Mouse (Mus musculus) embryonic facial prominence, embryonic 15.5 days (tissue): ENCODE measurements at regions not wholly inside any gene's neighbourhood (a gene's known extent, or its start where the extent isn't known, plus 50 kb on each side); places are given as distances from the start of the nearest gene placed in this dataset.

Experiments used
- ATAC-seq: fragments of 200-750 bp; cut with Nextera tagmentation; 2 replicates; pipeline ENCODE4 v1.8.0; 2017; ENCODE audit warnings: low read depth, moderate TSS enrichment; ENCODE audit not compliant: insufficient number of reproducible peaks, low FRiP score, low TSS enrichment
- H3K27ac ChIP-seq: fragments of 300-500 bp; sonication (generic); replicated peaks from 2 replicates; pipeline ENCODE4 v1.5.1; 2015; ENCODE audit warnings: mild to moderate bottlenecking, inconsistent platforms
- H3K27me3 ChIP-seq: fragments of 300-500 bp; sonication (generic); 2 replicates; pipeline ENCODE4 v1.6.1; 2015; ENCODE audit warnings: inconsistent platforms
- H3K36me3 ChIP-seq: fragments of 300-500 bp; sonication (generic); 2 replicates; pipeline ENCODE4 v1.6.1; 2015; ENCODE audit warnings: mild to moderate bottlenecking, inconsistent platforms
- H3K4me1 ChIP-seq: fragments of 300-500 bp; sonication (generic); 2 replicates; pipeline ENCODE4 v1.6.1; 2015; ENCODE audit warnings: inconsistent platforms
- H3K4me2 ChIP-seq: fragments of 300-500 bp; sonication (generic); replicated peaks from 2 replicates; pipeline ENCODE4 v1.6.1; 2015; ENCODE audit warnings: mild to moderate bottlenecking, inconsistent platforms
- H3K4me3 ChIP-seq: fragments of 300-500 bp; sonication (generic); replicated peaks from 2 replicates; pipeline ENCODE4 v1.5.1; 2015; ENCODE audit warnings: mild to moderate bottlenecking, inconsistent platforms
- H3K9ac ChIP-seq: fragments of 300-500 bp; sonication (generic); 2 replicates; pipeline ENCODE4 v1.6.1; 2015; ENCODE audit warnings: inconsistent platforms
- H3K9me3 ChIP-seq: fragments of 300-500 bp; sonication (generic); replicated peaks from 2 replicates; pipeline ENCODE4 v1.6.1; 2016; ENCODE audit warnings: inconsistent platforms
- WGBS: fragments of 180-500 bp; shearing (Covaris S2); methylation state at CpG from one replicate; pipeline ENCODE4 v1.1.7; 2015; 5-methylcytosine and 5-hydroxymethylcytosine counted together

DNA sequence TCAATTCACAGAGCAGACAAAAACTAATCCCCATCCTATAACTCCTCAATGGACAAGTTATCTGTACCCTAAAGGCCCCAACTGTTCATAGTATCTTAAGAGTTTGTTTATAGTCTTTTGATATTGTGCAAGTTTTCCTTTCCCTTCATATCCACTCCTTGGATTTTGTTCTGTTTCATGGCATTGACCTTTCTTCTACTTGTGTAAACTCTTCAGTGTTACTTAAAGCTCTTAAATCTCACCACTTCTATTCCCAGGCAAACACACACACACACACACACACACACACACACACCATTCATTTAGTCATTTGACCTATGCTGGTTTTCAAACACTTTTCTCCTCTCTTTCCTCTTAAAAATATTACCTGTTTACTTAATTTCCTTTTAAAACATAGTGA lies 192.7 kb downstream of the Brinp2 start:
- Histone ChIP-seq H3K36me3 (no peaks in the 10 kb centered on the region), H3K9ac (no peak overlapping the region), H3K27me3 (no peaks in the 10 kb centered on the region), H3K4me1 (no peaks in the 10 kb centered on the region), H3K4me2 (no peak overlapping the region), H3K9me3 (no peaks in the 10 kb centered on the region), H3K4me3 (no peak overlapping the region), H3K27ac (no peak overlapping the region)
- ATAC-seq: no peak

DNA sequence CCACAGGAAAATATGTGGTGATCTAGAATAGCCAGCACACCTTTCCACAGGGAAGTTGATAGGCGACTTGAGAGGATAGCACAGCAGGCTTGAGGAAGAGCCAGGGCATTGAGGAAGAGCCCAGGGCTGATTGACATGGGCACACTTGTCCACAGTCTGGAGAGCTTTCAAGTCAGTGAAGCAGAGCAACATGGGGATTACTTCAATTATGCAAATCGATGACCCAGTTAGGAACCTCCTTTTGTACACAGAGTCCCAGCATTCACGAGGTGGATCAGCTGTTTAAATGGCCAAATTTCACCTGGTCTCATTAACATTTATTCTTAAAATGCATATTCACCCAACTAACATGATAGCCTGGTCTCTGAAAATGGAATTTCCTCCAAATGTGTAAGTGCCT lies 186.1 kb downstream of the Brinp2 start:
- ATAC-seq: no peak
- H3K36me3 ChIP-seq: no peaks in the 10 kb centered on the region
- H3K9ac ChIP-seq: no peak overlapping the region
- no peak overlapping the region for H3K27ac ChIP-seq
- no peaks in the 10 kb centered on the region for H3K27me3 ChIP-seq
- no peak overlapping the region for H3K4me3 ChIP-seq
- WGBS: 45% methylated on average over 3 of the region's 3 CpGs
- H3K9me3 ChIP-seq: no peaks in the 10 kb centered on the region
- H3K4me1 ChIP-seq: no peaks in the 10 kb centered on the region
- H3K4me2 ChIP-seq: no peak overlapping the region

DNA sequence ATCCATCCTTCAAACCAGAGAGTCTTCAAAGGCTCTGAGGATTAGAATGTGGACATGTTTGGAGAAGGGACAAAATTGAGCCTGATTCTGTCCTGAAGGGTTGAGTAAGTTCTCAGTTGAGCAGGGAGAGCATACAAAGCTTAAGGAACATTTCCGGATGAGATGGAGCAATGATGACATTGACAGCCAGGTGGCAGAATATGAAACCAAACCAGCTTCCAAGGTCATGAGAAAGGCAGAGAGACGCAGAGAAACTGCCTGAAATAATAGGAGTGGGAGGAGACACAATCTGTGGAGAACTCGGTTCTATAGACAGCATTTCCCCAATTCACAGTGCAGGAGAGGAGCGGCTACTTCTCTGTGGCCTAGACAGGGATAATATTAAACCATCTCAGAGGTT lies 176.0 kb downstream of the Brinp2 start:
- Histone ChIP-seq H3K36me3 (no peaks in the 10 kb centered on the region), H3K4me2 (no peak overlapping the region), H3K9ac (no peak overlapping the region), H3K4me1 (no peaks in the 10 kb centered on the region), H3K27me3 (no peaks in the 10 kb centered on the region), H3K4me3 (no peak overlapping the region), H3K27ac (no peak overlapping the region), H3K9me3 (no peaks in the 10 kb centered on the region)
- ATAC-seq: no peak
- 54% methylated on average over 4 of the region's 4 CpGs for WGBS

DNA sequence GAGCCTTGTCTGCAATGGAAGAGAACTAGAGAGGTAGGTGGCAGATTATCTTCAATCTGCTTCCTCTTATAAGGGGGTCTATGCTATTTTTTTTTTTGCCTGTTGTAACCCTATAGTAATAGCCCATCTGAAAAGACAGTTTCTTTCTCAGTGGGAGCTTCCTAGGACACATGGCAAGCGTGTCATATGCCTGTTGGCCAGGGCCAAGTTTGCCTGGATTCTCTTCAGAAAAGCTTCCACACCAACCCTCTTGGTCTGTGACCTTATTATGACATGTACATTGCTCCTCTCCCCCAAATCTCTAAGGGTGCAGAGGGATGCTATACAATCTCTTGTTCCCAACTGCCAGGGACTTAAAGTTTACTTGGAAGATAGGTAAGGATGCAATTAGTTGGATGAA lies 174.8 kb downstream of the Brinp2 start:
- H3K9me3 ChIP-seq: no peaks in the 10 kb centered on the region
- H3K27ac ChIP-seq: no peak overlapping the region
- no peaks in the 10 kb centered on the region for H3K36me3 ChIP-seq
- no peaks in the 10 kb centered on the region for H3K4me1 ChIP-seq
- no peak overlapping the region for H3K4me3 ChIP-seq
- WGBS: 69% methylated on average over 1 of the region's 1 CpGs
- no peak for ATAC-seq
- no peaks in the 10 kb centered on the region for H3K27me3 ChIP-seq
- H3K9ac ChIP-seq: no peak overlapping the region
- H3K4me2 ChIP-seq: no peak overlapping the region

DNA sequence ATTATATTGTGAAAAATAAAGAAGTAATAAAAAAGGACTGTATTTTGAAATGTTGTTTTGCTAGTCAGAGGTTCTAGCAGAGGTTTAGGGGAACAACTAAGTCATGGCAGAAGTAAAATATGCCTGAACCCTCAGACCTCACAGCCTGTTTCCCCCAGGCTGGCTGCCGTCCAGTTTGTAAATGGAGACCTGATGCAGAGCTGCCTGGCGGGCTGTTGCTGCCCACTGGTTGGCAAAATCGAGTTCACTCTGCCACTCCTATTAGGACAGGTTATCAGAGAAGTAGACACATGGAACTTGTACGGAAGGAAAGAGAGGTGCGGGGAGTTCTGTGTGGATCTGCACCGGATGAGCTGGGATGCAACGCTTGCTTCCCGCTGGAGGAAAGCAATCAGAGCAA lies 168.5 kb downstream of the Brinp2 start:
- Histone ChIP-seq H3K27me3 (no peaks in the 10 kb centered on the region), H3K9me3 (no peaks in the 10 kb centered on the region), H3K4me2 (no peak overlapping the region), H3K36me3 (no peaks in the 10 kb centered on the region), H3K4me3 (no peak overlapping the region), H3K9ac (no peak overlapping the region), H3K27ac (no peak overlapping the region), H3K4me1 (no peaks in the 10 kb centered on the region)
- 47% methylated on average over 8 of the region's 8 CpGs for WGBS
- no peak for ATAC-seq

DNA sequence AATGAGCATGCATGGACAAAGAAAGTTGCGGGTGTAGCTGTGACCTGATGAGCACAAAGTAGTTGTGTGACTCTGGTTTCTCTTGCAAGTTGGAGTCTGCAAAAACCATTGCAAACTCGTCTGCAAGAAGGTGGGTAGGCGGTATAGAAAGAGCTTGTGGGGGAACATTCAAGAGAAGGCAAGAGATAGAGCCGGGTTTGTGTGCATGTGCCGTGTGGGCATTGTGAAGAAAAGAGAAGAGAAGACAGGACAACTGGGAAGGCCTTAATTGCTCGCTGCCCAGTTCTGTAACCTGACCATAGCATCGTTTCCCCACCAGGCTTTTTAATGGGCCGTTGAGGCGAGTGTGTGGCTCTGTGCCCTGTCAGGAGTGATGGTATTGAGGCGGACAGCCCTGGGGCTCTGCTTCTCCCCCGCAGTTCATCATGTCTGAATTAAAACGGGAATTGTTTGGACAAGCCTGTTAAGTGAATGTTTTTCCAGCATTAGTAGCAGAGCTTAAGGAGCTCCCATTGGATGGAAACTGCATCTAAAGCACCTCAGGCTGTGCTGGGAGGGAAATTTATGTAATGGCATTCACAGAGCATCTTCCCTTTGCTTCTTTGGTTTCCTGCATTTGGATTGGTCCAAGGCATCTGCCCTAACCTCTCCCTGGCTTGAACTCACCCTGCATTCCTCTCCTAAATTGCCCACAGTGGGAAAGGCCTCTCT lies 163.1 kb downstream of the Brinp2 start:
- 0 out of 2 replicates have a peak, but pooled peaks have one; percentile 39 for ATAC-seq
- no peak overlapping the region for H3K9ac ChIP-seq
- no peaks in the 10 kb centered on the region for H3K36me3 ChIP-seq
- peaks cover 10% of the 10 kb centered on the region; the same call in 1 of the 2 replicates for H3K4me1 ChIP-seq
- WGBS: 26% methylated on average over 12 of the region's 12 CpGs
- H3K9me3 ChIP-seq: no peaks in the 10 kb centered on the region
- no peaks in the 10 kb centered on the region for H3K27me3 ChIP-seq
- H3K27ac ChIP-seq: no peak overlapping the region
- no peak overlapping the region for H3K4me2 ChIP-seq
- H3K4me3 ChIP-seq: no peak overlapping the region

DNA sequence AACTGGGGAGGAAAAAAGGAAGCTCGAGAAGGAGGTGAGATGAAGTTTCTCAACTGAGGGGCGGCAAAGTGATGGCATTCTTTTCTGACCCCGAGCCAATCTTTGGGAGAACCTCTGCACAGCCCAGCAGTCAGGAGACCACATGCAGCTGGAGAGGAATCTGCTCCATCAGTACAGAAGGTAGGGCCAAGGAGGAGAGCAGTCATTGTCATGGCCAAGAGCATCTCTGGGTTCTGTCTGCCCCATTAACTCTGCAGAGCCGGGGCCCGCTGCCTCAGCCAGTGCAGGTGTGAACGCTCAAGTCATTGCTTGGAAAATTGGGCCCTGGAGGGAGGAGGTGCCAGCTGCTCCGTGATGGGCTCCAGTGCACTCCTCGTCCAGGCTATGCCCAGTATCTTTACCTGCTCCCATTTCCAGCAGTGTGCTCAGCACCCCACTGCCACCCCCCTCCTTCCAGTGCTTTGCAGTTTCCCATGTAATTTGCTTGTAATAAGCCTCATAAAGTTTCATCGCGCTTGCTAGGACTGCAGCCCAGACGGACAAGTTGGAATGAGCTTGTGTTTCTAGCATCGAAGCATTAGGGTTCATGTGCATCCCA lies 162.1 kb downstream of the Brinp2 start:
- no peaks in the 10 kb centered on the region for H3K27me3 ChIP-seq
- H3K4me1 ChIP-seq: peaks cover 10% of the 10 kb centered on the region; the same call in 1 of the 2 replicates
- no peak for ATAC-seq
- no peaks in the 10 kb centered on the region for H3K9me3 ChIP-seq
- H3K36me3 ChIP-seq: no peaks in the 10 kb centered on the region
- no peak overlapping the region for H3K4me2 ChIP-seq
- H3K4me3 ChIP-seq: no peak overlapping the region
- H3K9ac ChIP-seq: no peak overlapping the region
- H3K27ac ChIP-seq: no peak overlapping the region
- WGBS: 61% methylated on average over 12 of the region's 12 CpGs
